13 mouse cellular contexts compared by ENCODE assay signal in genomic region chr6:53267732-53268505, GRCm38 (mm10). TPM values are rescaled to one million over a fixed set of nuclear protein-coding genes. Genes with fewer than 3 reads are reported as not detected.
A peak's percentile ranks its signal among the peaks of the same experiment; 100 is the strongest.
DNase-seq lines count a peak whose midpoint lies in the region; ATAC-seq and TF ChIP-seq lines count a peak whose summit lies in the region.
"Had no signal": no experiment of that assay in that cellular context is flagged by ENCODE, and none has a peak within 500 bp of the region (broad histone marks: within the 10 kb centered on the region; RNA-seq: fewer than 3 reads in every experiment).

No protein-coding gene starts in this region.

- no peaks in the 10 kb centered on the region for H3K27me3 ChIP-seq in heart, embryonic 11.5 days (ENCODE audit: control insufficient read depth, insufficient read depth, low read length)
- H3K27me3 ChIP-seq in midbrain, embryonic 14.5 days (ENCODE audit: control insufficient read depth, insufficient read depth, low read length) = no peaks in the 10 kb centered on the region
- H3K27me3 ChIP-seq in midbrain, embryonic 11.5 days (ENCODE audit: control insufficient read depth, insufficient read depth, low read length) = no peaks in the 10 kb centered on the region
- no peaks in the 10 kb centered on the region; the same call in 1 of the 2 replicates for H3K27me3 ChIP-seq in hindbrain, postnatal 0 days (ENCODE audit: insufficient read depth, low read length)
- no peaks in the 10 kb centered on the region for H3K27me3 ChIP-seq in stomach, embryonic 15.5 days (replicated peaks)

- H3K9ac ChIP-seq in heart, embryonic 11.5 days (ENCODE audit: low read depth, low read length) = no peak overlapping the region
- no peak overlapping the region for H3K9ac ChIP-seq in midbrain, embryonic 14.5 days (replicated peaks; ENCODE audit: low read length)
- H3K9ac ChIP-seq in midbrain, embryonic 11.5 days (ENCODE audit: low read length) = no peak overlapping the region
- H3K9ac ChIP-seq in hindbrain, postnatal 0 days (replicated peaks; ENCODE audit: low read length) = no peak overlapping the region
- no peak overlapping the region for H3K9ac ChIP-seq in stomach, embryonic 15.5 days
- H3K9ac ChIP-seq: liver, embryonic 14.5 days had no signal

- 37% methylated on average over 12 of the region's 12 CpGs for WGBS in heart, embryonic 11.5 days (ENCODE audit: insufficient replicate concordance)
- WGBS in midbrain, embryonic 14.5 days = 28% methylated on average over 12 of the region's 12 CpGs
- whole genome bisulfite sequencing in midbrain, embryonic 11.5 days = 53% methylated on average over 12 of the region's 12 CpGs
- 20% methylated on average over 12 of the region's 12 CpGs for WGBS in hindbrain, postnatal 0 days
- 29% methylated on average over 12 of the region's 12 CpGs for WGBS in stomach, embryonic 15.5 days

- peak overlapping the region; percentile 29 for H3K4me2 ChIP-seq in heart, embryonic 11.5 days
- H3K4me2 ChIP-seq in midbrain, embryonic 14.5 days (ENCODE audit: low read length) = peak overlapping the region; percentile 29; the same call in 1 of the 2 replicates
- H3K4me2 ChIP-seq in midbrain, embryonic 11.5 days = no peak overlapping the region
- peak overlapping the region; percentile 38 for H3K4me2 ChIP-seq in hindbrain, postnatal 0 days (ENCODE audit: low read depth, low read length)
- peak overlapping the region; percentile 12; the same call in 1 of the 2 replicates for H3K4me2 ChIP-seq in stomach, embryonic 15.5 days

- no peaks in the 10 kb centered on the region for H3K36me3 ChIP-seq in heart, embryonic 11.5 days (ENCODE audit: control insufficient read depth, insufficient read depth, low read length)
- H3K36me3 ChIP-seq in midbrain, embryonic 14.5 days (ENCODE audit: control insufficient read depth, insufficient read depth, low read length) = no peaks in the 10 kb centered on the region
- no peaks in the 10 kb centered on the region for H3K36me3 ChIP-seq in midbrain, embryonic 11.5 days (ENCODE audit: control insufficient read depth, insufficient read depth, low read length)
- H3K36me3 ChIP-seq in hindbrain, postnatal 0 days (ENCODE audit: insufficient read depth, low read length) = no peaks in the 10 kb centered on the region
- no peaks in the 10 kb centered on the region for H3K36me3 ChIP-seq in stomach, embryonic 15.5 days

- no peak overlapping the region for H3K4me3 ChIP-seq in heart, embryonic 11.5 days (ENCODE audit: low read depth, low read length)
- no peak overlapping the region for H3K4me3 ChIP-seq in midbrain, embryonic 14.5 days (replicated peaks; ENCODE audit: low read depth, low read length)
- H3K4me3 ChIP-seq in midbrain, embryonic 11.5 days (ENCODE audit: low read depth, low read length) = no peak overlapping the region
- H3K4me3 ChIP-seq in hindbrain, postnatal 0 days (ENCODE audit: low read length) = no peak overlapping the region
- no peak overlapping the region for H3K4me3 ChIP-seq in stomach, embryonic 15.5 days (replicated peaks)

- H3K9me3 ChIP-seq in heart, embryonic 11.5 days (replicated peaks; ENCODE audit: control insufficient read depth, low read length) = no peaks in the 10 kb centered on the region
- H3K9me3 ChIP-seq in midbrain, embryonic 14.5 days (ENCODE audit: control insufficient read depth, low read length) = no peaks in the 10 kb centered on the region
- no peaks in the 10 kb centered on the region for H3K9me3 ChIP-seq in midbrain, embryonic 11.5 days (ENCODE audit: control insufficient read depth, low read length)
- H3K9me3 ChIP-seq in hindbrain, postnatal 0 days (ENCODE audit: low read length) = no peaks in the 10 kb centered on the region
- no peaks in the 10 kb centered on the region for H3K9me3 ChIP-seq in stomach, embryonic 15.5 days

- DNase-seq in heart, adult 8-10 months (ENCODE audit: low spot score) = no peak
- DNase-seq in midbrain, embryonic 14.5 days = peak; percentile 36
- DNase-seq in midbrain, embryonic 11.5 days (ENCODE audit: low spot score, missing footprints) = no peak
- DNase-seq in hindbrain, postnatal 0 days (ENCODE audit: low spot score) = peak; percentile 6
- DNase-seq in frontal cortex, postnatal 25 days (ENCODE audit: low spot score in 2 of 2) = no peak
- no peak for DNase-seq in ovary, postnatal 36 days (ENCODE audit: low spot score)
- DNase-seq: adrenal gland, adult 2 months; layer of hippocampus, postnatal 36 days; thymus, postnatal 36 days had no signal

- no peak overlapping the region for H3K27ac ChIP-seq in heart, embryonic 11.5 days (ENCODE audit: low read depth, low read length)
- no peak overlapping the region for H3K27ac ChIP-seq in midbrain, embryonic 14.5 days (replicated peaks; ENCODE audit: low read depth, low read length)
- no peak overlapping the region for H3K27ac ChIP-seq in midbrain, embryonic 11.5 days (ENCODE audit: low read depth, low read length)
- H3K27ac ChIP-seq in hindbrain, postnatal 0 days = no peak overlapping the region
- no peak overlapping the region for H3K27ac ChIP-seq in stomach, embryonic 15.5 days
- H3K27ac ChIP-seq: liver, embryonic 14.5 days had no signal

- no peak for TF ChIP-seq CTCF in hindbrain, postnatal 0 days (IDR thresholded peaks at IDR 0.05; ENCODE audit: low read depth)

- peaks cover 6% of the 10 kb centered on the region; the same call in 1 of the 2 replicates for H3K4me1 ChIP-seq in heart, embryonic 11.5 days (ENCODE audit: control insufficient read depth, insufficient read depth, low read length)
- 0 out of 2 replicates have a peak, but pooled peaks cover 8% of the 10 kb centered on the region for H3K4me1 ChIP-seq in midbrain, embryonic 14.5 days (ENCODE audit: control insufficient read depth, insufficient read depth, low read length)
- H3K4me1 ChIP-seq in midbrain, embryonic 11.5 days (ENCODE audit: control insufficient read depth, insufficient read depth, low read length) = no peaks in the 10 kb centered on the region
- H3K4me1 ChIP-seq in hindbrain, postnatal 0 days (ENCODE audit: insufficient read depth, low read length) = 0 out of 2 replicates have a peak, but pooled peaks cover 5% of the 10 kb centered on the region
- no peaks in the 10 kb centered on the region; the same call in 1 of the 2 replicates for H3K4me1 ChIP-seq in stomach, embryonic 15.5 days

- ATAC-seq in heart, embryonic 11.5 days (replicated peaks; ENCODE audit: insufficient number of reproducible peaks, low FRiP score, low TSS enrichment) = no peak
- no peak for ATAC-seq in midbrain, embryonic 14.5 days (ENCODE audit: low FRiP score, low TSS enrichment)
- no peak for ATAC-seq in midbrain, embryonic 11.5 days (ENCODE audit: low FRiP score)
- ATAC-seq in hindbrain, postnatal 0 days = no peak
- no peak for ATAC-seq in stomach, embryonic 15.5 days (ENCODE audit: insufficient read depth, low FRiP score, low read depth)
- ATAC-seq: intestine, embryonic 16.5 days had no signal

RNA-seq across cellular contexts. Expression of gene Creb5, which starts 19.2 kb away (rescaled TPM):
- 26.1 and 30.3 TPM in 2 replicates for polyA plus RNA-seq in heart, embryonic 11.5 days (2014; fragmentation: Nextera tagmentation; extraction: Ambion mirVana)
- total RNA-seq in heart, adult 8-10 months (2022) = 1 to 10 TPM; 4.5 to 9.9 (median 8.2) TPM
- polyA plus RNA-seq in midbrain, embryonic 14.5 days (2014; fragmentation: Nextera tagmentation; extraction: Ambion mirVana) = 1.9 and 2.8 TPM in 2 replicates
- 3.8 and 4.1 TPM in 2 replicates for polyA plus RNA-seq in midbrain, embryonic 11.5 days (2014; fragmentation: Nextera tagmentation; extraction: Ambion mirVana)
- 2.5 and 4.4 TPM in 2 replicates for total RNA-seq in hindbrain, postnatal 0 days (2014; rRNA removed)
- 2.3 and 3.1 TPM in 2 replicates for polyA plus RNA-seq in hindbrain, postnatal 0 days (2015; fragmentation: Nextera tagmentation; extraction: Ambion mirVana)
- 9.5 and 9.8 TPM in 2 replicates for polyA plus RNA-seq in stomach, embryonic 15.5 days (2015; fragmentation: Nextera tagmentation; extraction: Ambion mirVana)

Comparison
In these comparisons a context has a peak if more than half of its experiments do, and no peak if none do; other contexts are left out.
1. DNase-seq: peak in midbrain, embryonic 14.5 days (single experiment) and hindbrain, postnatal 0 days (single experiment); none in heart, adult 8-10 months (single experiment), midbrain, embryonic 11.5 days (single experiment), frontal cortex, postnatal 25 days (0 of 2) and ovary, postnatal 36 days (single experiment).